Mouse (Mus musculus) heart, adult 2 months (tissue): ENCODE results near the gene Agbl3. TPM values are rescaled to one million over a fixed set of nuclear protein-coding genes. Genes with fewer than 3 reads are reported as not detected.
A peak's percentile ranks its signal among the peaks of the same experiment; 100 is the strongest.

Experiments
- DNase-seq, 2 experiments: peaks; one replicate each; pipeline ENCODE4 v3.0.0; 2021
- H3K27ac ChIP-seq: fragments of 200-600 bp; 2 replicates; pipeline ENCODE4 v1.8.1; 2022
- H3K27me3 ChIP-seq: fragments of 200-500 bp; 2 replicates; pipeline ENCODE4 v1.6.1; 2012; ENCODE audit warnings: mild to moderate bottlenecking, low read length, inconsistent platforms, mixed read lengths; ENCODE audit not compliant: control insufficient read depth, insufficient read depth
- H3K36me3 ChIP-seq: fragments of 200-500 bp; 2 replicates; pipeline ENCODE4 v1.6.1; 2012; ENCODE audit warnings: low read length, inconsistent platforms; ENCODE audit not compliant: control insufficient read depth, insufficient read depth
- H3K4me1 ChIP-seq: fragments of 200-500 bp; 2 replicates; pipeline ENCODE4 v1.6.1; 2011; ENCODE audit warnings: low read length; ENCODE audit not compliant: control insufficient read depth, insufficient read depth
- H3K4me3 ChIP-seq: fragments of 200-600 bp; 2 replicates; pipeline ENCODE4 v1.8.1; 2022
- H3K79me2 ChIP-seq: fragments of 200-500 bp; replicated peaks from 2 replicates; pipeline ENCODE4 v1.6.1; 2012; ENCODE audit warnings: mild to moderate bottlenecking, inconsistent platforms, low read length, moderate library complexity, mixed read lengths; ENCODE audit not compliant: control insufficient read depth, insufficient read depth
- H3K9ac ChIP-seq: fragments of 200-500 bp; 2 replicates; pipeline ENCODE4 v1.6.1; 2012; ENCODE audit warnings: low read depth, mild to moderate bottlenecking, control low read depth, inconsistent platforms, low read length, mixed read lengths
- CTCF ChIP-seq: fragments of 200-600 bp; IDR thresholded peaks from 2 replicates; pipeline ENCODE4 v1.8.1; 2022; ENCODE audit warnings: antibody characterized with exemption, mild to moderate bottlenecking, moderate library complexity
- EP300 ChIP-seq: fragments of 200-500 bp; IDR thresholded peaks from 2 replicates; pipeline ENCODE4 v1.6.1; 2011; ENCODE audit warnings: low read depth, low read length, control low read depth; ENCODE audit not compliant: insufficient read depth
- POLR2A ChIP-seq: fragments of 200-500 bp; IDR thresholded peaks from 2 replicates; pipeline ENCODE4 v1.6.1; 2011; ENCODE audit warnings: mild to moderate bottlenecking, low read depth, low read length, control low read depth; ENCODE audit not compliant: insufficient read depth
- WGBS: fragments of 180-500 bp; shearing (Covaris S2); methylation state at CpG from one replicate; pipeline ENCODE4 v1.1.7; 2018; 5-methylcytosine and 5-hydroxymethylcytosine counted together
- intact Hi-C: fragments of 180-260 bp; cut with DNase I; formaldehyde crosslinking; loops from one replicate; pipeline ENCODE4 v1.15.1; 2025
- polyA plus RNA-seq: library from polyadenylated mRNA; depleted of rRNA; stranded (reverse); fragments of >200 nt; gene quantifications from 2 replicates; pipeline ENCODE4 v1.2.3, GENCODE M21; 2012
- total RNA-seq, 2 experiments: library from RNA; stranded (reverse); gene quantifications; 2 replicates each; pipeline ENCODE4 v1.2.3; 2021

Agbl3 gene
- total and polyA plus RNA-seq, 3 experiments, result 2.5 to 3.7 (median 2.6) TPM

- WGBS, result 54% methylated on average over 6 of the region's 6 CpGs
- TF ChIP-seq CTCF (no peak), POLR2A (no peak), EP300 (no peak)
- Histone ChIP-seq H3K36me3 (no peaks in the 10 kb centered on the region; the same call in 1 of the 2 replicates), H3K27me3 (no peaks in the 10 kb centered on the region), H3K79me2 (no peaks in the 10 kb centered on the region), H3K4me1 (no peaks in the 10 kb centered on the region; the same call in none of the 2 replicates), H3K9ac (no peak overlapping the region), H3K27ac (no peak overlapping the region), H3K4me3 (no peak overlapping the region)
- intact Hi-C loops, result no loop called here
- DNase-seq, result no peak
Measured at GRCm38 (mm10) chr6:34747846-34748245, 32.4 kb upstream of the Agbl3 start.

DNA sequence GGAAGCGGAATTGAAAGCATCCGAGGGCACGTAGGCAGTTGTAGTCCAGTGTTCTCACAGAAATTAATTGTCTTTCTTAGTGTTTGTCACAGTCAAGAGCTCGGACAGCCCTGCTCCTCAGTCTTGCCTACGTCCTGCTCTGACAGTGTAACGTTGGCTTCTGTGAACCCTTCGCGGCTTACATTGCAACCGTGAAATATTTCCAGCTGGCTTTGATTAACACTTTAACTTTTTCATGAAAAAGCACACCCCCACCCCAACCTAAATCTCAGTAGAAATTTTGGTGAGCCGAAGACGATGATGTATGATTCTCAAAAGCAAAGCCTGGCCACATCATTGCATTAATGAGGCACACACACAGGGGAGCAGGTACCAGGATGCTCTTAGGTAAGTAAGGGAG lies 31.7 kb upstream of the Agbl3 start:
- no peak for TF ChIP-seq EP300
- no peak for TF ChIP-seq CTCF
- no peak for TF ChIP-seq POLR2A
- Histone ChIP-seq H3K79me2 (no peaks in the 10 kb centered on the region), H3K9ac (no peak overlapping the region), H3K36me3 (no peaks in the 10 kb centered on the region; the same call in 1 of the 2 replicates), H3K4me1 (no peaks in the 10 kb centered on the region; the same call in none of the 2 replicates), H3K4me3 (no peak overlapping the region), H3K27me3 (no peaks in the 10 kb centered on the region), H3K27ac (no peak overlapping the region)
- intact Hi-C loops, result no loop called here
- no peak for DNase-seq
- WGBS, result 88% methylated on average over 11 of the region's 11 CpGs

- H3K79me2 ChIP-seq, result no peaks in the 10 kb centered on the region
- no peaks in the 10 kb centered on the region; the same call in 1 of the 2 replicates for H3K36me3 ChIP-seq
- H3K27ac ChIP-seq, result peak overlapping the region; percentile 31
- no peak for TF ChIP-seq POLR2A
- no peak for TF ChIP-seq CTCF
- no peak for TF ChIP-seq EP300
- no peaks in the 10 kb centered on the region; the same call in 1 of the 2 replicates for H3K4me1 ChIP-seq
- no peak overlapping the region for H3K4me3 ChIP-seq
- intact Hi-C loops, result no loop called here
- no peak for DNase-seq
- WGBS, result 67% methylated on average over 6 of the region's 6 CpGs
- no peak overlapping the region for H3K9ac ChIP-seq
- H3K27me3 ChIP-seq, result no peaks in the 10 kb centered on the region
Measured at GRCm38 (mm10) chr6:34749526-34749925, 30.7 kb upstream of the Agbl3 start.

- DNase-seq, result peak; percentile 33 to 53
- Histone ChIP-seq H3K4me1 (no peaks in the 10 kb centered on the region; the same call in 1 of the 2 replicates), H3K4me3 (no peak overlapping the region), H3K9ac (no peak overlapping the region), H3K79me2 (no peaks in the 10 kb centered on the region), H3K36me3 (no peaks in the 10 kb centered on the region; the same call in 1 of the 2 replicates), H3K27ac (peak overlapping the region; percentile 28; the same call in 1 of the 2 replicates), H3K27me3 (no peaks in the 10 kb centered on the region)
- intact Hi-C loops, result loop anchor here (5.0 to 10.0 kb wide), 2 partner anchors 63 to 456 kb away; no protein-coding TSS in a partner anchor
- TF ChIP-seq CTCF (no peak), POLR2A (no peak), EP300 (no peak)
- WGBS, result 53% methylated on average over 7 of the region's 7 CpGs
Measured at GRCm38 (mm10) chr6:34750487-34751120, 29.6 kb upstream of the Agbl3 start.

DNA sequence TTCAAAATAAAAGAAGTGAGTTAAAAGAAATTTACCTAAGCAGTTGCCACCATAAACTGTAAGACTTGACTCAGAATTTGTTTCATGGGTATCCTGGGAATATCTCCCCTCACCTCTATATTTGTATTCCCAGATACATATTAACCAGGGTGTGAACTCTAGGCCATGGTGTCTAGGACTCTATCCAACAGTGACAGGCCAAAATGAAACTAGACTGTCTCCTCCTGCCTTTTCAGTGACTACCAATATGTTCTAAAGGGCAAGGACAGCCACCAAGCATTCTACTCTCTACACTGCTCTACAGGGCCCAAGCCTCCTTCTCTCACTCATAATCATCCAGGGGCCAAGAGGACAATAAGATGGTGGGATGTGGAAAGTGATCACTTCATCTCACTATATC lies 28.6 kb upstream of the Agbl3 start:
- H3K27me3 ChIP-seq, result no peaks in the 10 kb centered on the region
- H3K4me3 ChIP-seq, result no peak overlapping the region
- no peaks in the 10 kb centered on the region; the same call in 1 of the 2 replicates for H3K4me1 ChIP-seq
- H3K9ac ChIP-seq, result no peak overlapping the region
- H3K36me3 ChIP-seq, result no peaks in the 10 kb centered on the region; the same call in 1 of the 2 replicates
- intact Hi-C loops, result loop anchor here (2.0 to 10.0 kb wide), 3 partner anchors 64 to 457 kb away; partner anchors contain the start of gene Cald1
- no peak for DNase-seq
- H3K27ac ChIP-seq, result no peak overlapping the region
- TF ChIP-seq POLR2A, result no peak
- no peak for TF ChIP-seq EP300
- no peak for TF ChIP-seq CTCF
- H3K79me2 ChIP-seq, result no peaks in the 10 kb centered on the region

- Histone ChIP-seq H3K4me3 (no peak overlapping the region), H3K36me3 (no peaks in the 10 kb centered on the region; the same call in 1 of the 2 replicates), H3K27me3 (no peaks in the 10 kb centered on the region), H3K27ac (no peak overlapping the region), H3K4me1 (no peaks in the 10 kb centered on the region; the same call in 1 of the 2 replicates), H3K79me2 (no peaks in the 10 kb centered on the region), H3K9ac (no peak overlapping the region)
- TF ChIP-seq CTCF, result peak; percentile 91
- TF ChIP-seq EP300, result 0 out of 2 replicates have a peak, but pooled peaks have one; percentile 47
- TF ChIP-seq POLR2A, result no peak
- intact Hi-C loops, result loop anchor here (1.0 to 10.0 kb wide), 3 partner anchors 67 to 460 kb away; no protein-coding TSS in a partner anchor
- DNase-seq, result peak; percentile 34 to 40
- WGBS, result 23% methylated on average over 5 of the region's 5 CpGs
Measured at GRCm38 (mm10) chr6:34754448-34754847, 25.8 kb upstream of the Agbl3 start.
